Mouse (Mus musculus): ENCODE data around the gene Rhov. TPM values are rescaled to one million over a fixed set of nuclear protein-coding genes. Genes with fewer than 3 reads are reported as not detected.

Gene Rhov
- not detected in 2 replicates for polyA plus RNA-seq (2014; fragmentation: Nextera tagmentation; extraction: Ambion mirVana)

DNA sequence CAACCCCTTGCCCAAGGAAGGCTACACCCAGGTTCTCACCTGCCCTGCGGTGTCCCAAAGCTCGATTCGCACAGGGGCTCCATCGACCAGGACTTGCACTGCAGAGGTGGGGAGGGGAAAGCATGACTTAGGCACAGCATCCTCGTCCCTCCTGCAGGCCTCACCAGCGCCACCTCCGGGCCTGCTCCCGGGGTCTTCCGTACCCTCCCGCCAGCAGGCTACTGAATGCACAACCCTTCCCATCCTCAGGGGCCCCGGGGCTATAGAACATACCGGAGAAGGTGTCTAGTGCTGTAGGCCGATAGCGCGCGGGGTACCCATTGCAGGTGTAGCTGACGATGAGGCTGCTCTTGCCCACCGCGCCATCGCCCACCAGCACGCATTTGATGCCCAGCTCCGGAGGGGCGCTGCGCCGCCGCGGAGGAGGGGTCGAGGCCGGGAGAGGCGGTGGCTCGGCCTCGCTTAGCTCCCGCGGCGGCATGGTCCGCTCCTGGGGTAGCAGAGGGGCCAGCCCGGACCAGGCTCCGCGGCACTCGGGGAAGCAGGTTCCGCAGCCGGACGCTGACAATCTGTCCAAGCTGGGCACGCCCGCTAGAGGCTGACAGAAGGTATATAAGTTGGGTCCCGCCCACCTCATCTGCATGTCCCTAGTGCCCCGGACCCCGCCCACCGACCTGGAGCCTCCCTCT lies at the start of gene Rhov:
Gene Rhov, minus strand, starts transcription at position 630 of the 689 bp plus-strand sequence.
- ATAC-seq (replicated peaks; ENCODE audit: insufficient number of reproducible peaks, low FRiP score, low TSS enrichment) = no peak
- H3K27me3 ChIP-seq (ENCODE audit: control insufficient read depth, insufficient read depth, low read length) = peaks cover 15% of the 10 kb centered on the region
- peak within 1 kb of the TSS; percentile 69; the same call in 1 of the 2 replicates for H3K9ac ChIP-seq (ENCODE audit: low read depth, low read length)
- H3K27ac ChIP-seq (ENCODE audit: low read depth, low read length) = no peak within 1 kb of the TSS
- under 1% methylated on average over 48 of the region's 49 CpGs for WGBS (ENCODE audit: insufficient replicate concordance)
- peak within 1 kb of the TSS; percentile 64 for H3K4me3 ChIP-seq (ENCODE audit: low read depth, low read length)
- no peaks in the 10 kb centered on the region for H3K4me1 ChIP-seq (ENCODE audit: control insufficient read depth, insufficient read depth, low read length)
- H3K4me2 ChIP-seq = peak within 1 kb of the TSS; percentile 100
- no peaks in the 10 kb centered on the region for H3K9me3 ChIP-seq (replicated peaks; ENCODE audit: control insufficient read depth, low read length)
- no peaks in the 10 kb centered on the region for H3K36me3 ChIP-seq (ENCODE audit: control insufficient read depth, insufficient read depth, low read length)

DNA sequence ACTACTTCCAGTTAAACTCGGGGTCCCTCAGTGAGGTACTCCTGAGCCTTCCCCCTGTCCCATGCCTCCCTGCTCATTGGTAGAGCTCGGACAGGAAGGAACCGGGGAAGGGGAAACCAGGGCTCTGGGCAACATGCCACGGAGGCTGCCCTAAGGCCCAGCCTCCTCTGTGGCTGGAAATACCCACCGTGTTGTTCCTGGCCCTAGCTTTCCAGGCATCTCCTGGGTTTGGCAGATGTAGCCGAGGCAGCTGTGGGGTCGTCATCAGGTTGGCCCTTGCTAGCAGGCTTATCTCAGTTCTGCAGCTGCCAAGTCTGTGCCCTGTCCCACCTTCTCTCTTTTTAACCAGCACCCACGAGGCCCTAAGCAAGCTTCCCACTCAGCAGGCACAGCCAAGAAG lies 49.5 kb upstream of the Rhov start:
- Histone ChIP-seq H3K9ac (ENCODE audit: low read depth, low read length) (no peak overlapping the region), H3K27me3 (ENCODE audit: control insufficient read depth, insufficient read depth, low read length) (peaks cover 55% of the 10 kb centered on the region), H3K27ac (ENCODE audit: low read depth, low read length) (no peak overlapping the region), H3K4me2 (no peak overlapping the region), H3K4me3 (ENCODE audit: low read depth, low read length) (no peak overlapping the region), H3K9me3 (replicated peaks; ENCODE audit: control insufficient read depth, low read length) (no peaks in the 10 kb centered on the region), H3K4me1 (ENCODE audit: control insufficient read depth, insufficient read depth, low read length) (peaks cover 29% of the 10 kb centered on the region), H3K36me3 (ENCODE audit: control insufficient read depth, insufficient read depth, low read length) (no peaks in the 10 kb centered on the region)
- 44% methylated on average over 8 of the region's 8 CpGs for WGBS (ENCODE audit: insufficient replicate concordance)
- no peak for ATAC-seq (replicated peaks; ENCODE audit: insufficient number of reproducible peaks, low FRiP score, low TSS enrichment)

GRCm38 (mm10) chr2:119318043-119318710 lies 47.1 kb upstream of the Rhov start:
- WGBS (ENCODE audit: insufficient replicate concordance) = 58% methylated on average over 3 of the region's 3 CpGs
- Histone ChIP-seq H3K36me3 (ENCODE audit: control insufficient read depth, insufficient read depth, low read length) (no peaks in the 10 kb centered on the region), H3K4me2 (no peak overlapping the region), H3K9me3 (replicated peaks; ENCODE audit: control insufficient read depth, low read length) (no peaks in the 10 kb centered on the region), H3K27me3 (ENCODE audit: control insufficient read depth, insufficient read depth, low read length) (peaks cover 37% of the 10 kb centered on the region), H3K4me3 (ENCODE audit: low read depth, low read length) (no peak overlapping the region), H3K9ac (ENCODE audit: low read depth, low read length) (no peak overlapping the region), H3K4me1 (ENCODE audit: control insufficient read depth, insufficient read depth, low read length) (peaks cover 21% of the 10 kb centered on the region), H3K27ac (ENCODE audit: low read depth, low read length) (no peak overlapping the region)
- ATAC-seq (replicated peaks; ENCODE audit: insufficient number of reproducible peaks, low FRiP score, low TSS enrichment) = no peak

DNA sequence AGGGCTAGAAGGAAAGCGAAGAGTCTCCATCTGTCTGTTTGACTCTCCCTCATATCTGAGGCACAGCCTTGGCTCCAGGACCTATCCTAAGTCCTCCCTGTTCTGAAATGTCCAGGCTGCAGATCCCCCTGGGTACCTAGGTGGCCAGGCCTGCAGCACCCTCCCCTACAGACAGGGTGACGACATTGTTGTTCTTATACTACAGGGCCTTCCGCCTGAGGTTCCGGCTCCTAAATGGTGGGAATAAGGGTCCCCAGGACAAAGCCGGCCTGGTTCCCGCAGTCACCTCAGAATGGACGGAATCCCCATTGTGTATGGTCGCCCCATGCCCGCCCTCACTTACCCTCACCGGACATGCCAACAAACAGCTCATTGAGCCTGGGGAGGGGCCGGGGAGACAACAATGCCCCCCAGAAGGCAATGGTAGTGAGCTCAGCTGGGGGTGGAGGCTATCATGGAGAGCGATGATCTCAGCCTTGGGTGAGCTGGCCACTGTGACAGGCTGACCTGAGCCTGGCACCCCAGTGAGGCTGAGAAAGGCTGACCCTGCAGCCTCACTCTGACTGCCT lies 43.8 kb upstream of the Rhov start:
- Histone ChIP-seq H3K27me3 (ENCODE audit: control insufficient read depth, insufficient read depth, low read length) (peaks cover 7% of the 10 kb centered on the region; the same call in 1 of the 2 replicates), H3K9me3 (replicated peaks; ENCODE audit: control insufficient read depth, low read length) (no peaks in the 10 kb centered on the region), H3K4me2 (no peak overlapping the region), H3K4me1 (ENCODE audit: control insufficient read depth, insufficient read depth, low read length) (peaks cover 6% of the 10 kb centered on the region; the same call in 1 of the 2 replicates), H3K9ac (ENCODE audit: low read depth, low read length) (no peak overlapping the region), H3K4me3 (ENCODE audit: low read depth, low read length) (no peak overlapping the region), H3K27ac (ENCODE audit: low read depth, low read length) (no peak overlapping the region), H3K36me3 (ENCODE audit: control insufficient read depth, insufficient read depth, low read length) (no peaks in the 10 kb centered on the region)
- 64% methylated on average over 12 of the region's 12 CpGs for WGBS (ENCODE audit: insufficient replicate concordance)
- ATAC-seq (replicated peaks; ENCODE audit: insufficient number of reproducible peaks, low FRiP score, low TSS enrichment) = no peak; the same call in 1 of the 2 replicates

DNA sequence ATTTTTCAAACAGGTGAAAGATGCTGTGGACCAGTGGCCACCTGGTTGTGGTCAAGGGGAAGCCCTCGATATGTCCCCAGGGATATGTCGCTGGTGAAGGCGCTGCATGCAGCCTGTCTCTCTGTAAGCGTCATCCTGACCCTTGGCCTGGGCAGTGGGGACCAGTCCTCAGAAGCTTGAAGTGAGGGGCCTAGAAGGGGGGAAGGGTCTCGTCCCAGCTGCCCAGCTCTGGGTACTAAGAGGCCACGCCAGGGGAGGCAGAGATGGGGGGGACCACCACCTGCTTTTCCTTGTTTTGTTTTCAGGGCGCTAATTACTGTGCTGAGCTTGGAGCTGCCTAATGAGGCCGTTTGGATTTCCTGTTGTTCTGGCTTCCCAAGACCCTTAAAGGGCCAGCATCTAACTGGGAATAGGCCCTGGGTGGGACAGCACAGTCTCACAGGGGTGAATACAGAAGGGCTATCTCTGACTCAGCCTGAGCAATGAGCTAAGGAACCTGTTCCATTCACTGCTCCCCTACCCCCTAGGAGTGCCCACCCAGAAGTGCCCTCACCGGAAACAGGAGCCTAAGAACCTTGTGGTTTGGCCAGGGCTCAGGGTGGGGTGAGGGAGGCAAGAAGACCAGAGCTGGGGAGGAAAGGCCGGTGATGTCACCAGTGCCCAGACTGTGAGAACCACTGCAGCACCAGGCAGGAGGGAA lies 42.9 kb upstream of the Rhov start:
- no peak for ATAC-seq (replicated peaks; ENCODE audit: insufficient number of reproducible peaks, low FRiP score, low TSS enrichment)
- Histone ChIP-seq H3K9ac (ENCODE audit: low read depth, low read length) (no peak overlapping the region), H3K27ac (ENCODE audit: low read depth, low read length) (no peak overlapping the region), H3K4me3 (ENCODE audit: low read depth, low read length) (no peak overlapping the region), H3K4me1 (ENCODE audit: control insufficient read depth, insufficient read depth, low read length) (peaks cover 6% of the 10 kb centered on the region; the same call in 1 of the 2 replicates), H3K4me2 (no peak overlapping the region), H3K9me3 (replicated peaks; ENCODE audit: control insufficient read depth, low read length) (no peaks in the 10 kb centered on the region), H3K36me3 (ENCODE audit: control insufficient read depth, insufficient read depth, low read length) (no peaks in the 10 kb centered on the region), H3K27me3 (ENCODE audit: control insufficient read depth, insufficient read depth, low read length) (peaks cover 7% of the 10 kb centered on the region; the same call in 1 of the 2 replicates)
- WGBS (ENCODE audit: insufficient replicate concordance) = 31% methylated on average over 10 of the region's 10 CpGs

GRCm38 (mm10) chr2:119312380-119312958 lies 41.4 kb upstream of the Rhov start:
- Histone ChIP-seq H3K4me1 (ENCODE audit: control insufficient read depth, insufficient read depth, low read length) (peaks cover 6% of the 10 kb centered on the region; the same call in 1 of the 2 replicates), H3K4me2 (no peak overlapping the region), H3K9me3 (replicated peaks; ENCODE audit: control insufficient read depth, low read length) (no peaks in the 10 kb centered on the region), H3K27ac (ENCODE audit: low read depth, low read length) (no peak overlapping the region), H3K9ac (ENCODE audit: low read depth, low read length) (no peak overlapping the region), H3K27me3 (ENCODE audit: control insufficient read depth, insufficient read depth, low read length) (peaks cover 4% of the 10 kb centered on the region; the same call in 1 of the 2 replicates), H3K36me3 (ENCODE audit: control insufficient read depth, insufficient read depth, low read length) (no peaks in the 10 kb centered on the region), H3K4me3 (ENCODE audit: low read depth, low read length) (no peak overlapping the region)
- 63% methylated on average over 2 of the region's 2 CpGs for WGBS (ENCODE audit: insufficient replicate concordance)
- peak; percentile 20; the same call in 1 of the 2 replicates for ATAC-seq (replicated peaks; ENCODE audit: insufficient number of reproducible peaks, low FRiP score, low TSS enrichment)

- Histone ChIP-seq H3K27ac (ENCODE audit: low read depth, low read length) (peak overlapping the region; percentile 24; the same call in 1 of the 2 replicates), H3K9me3 (replicated peaks; ENCODE audit: control insufficient read depth, low read length) (no peaks in the 10 kb centered on the region), H3K4me2 (no peak overlapping the region), H3K4me3 (ENCODE audit: low read depth, low read length) (no peak overlapping the region), H3K9ac (ENCODE audit: low read depth, low read length) (no peak overlapping the region), H3K27me3 (ENCODE audit: control insufficient read depth, insufficient read depth, low read length) (peaks cover 4% of the 10 kb centered on the region; the same call in 1 of the 2 replicates), H3K36me3 (ENCODE audit: control insufficient read depth, insufficient read depth, low read length) (no peaks in the 10 kb centered on the region), H3K4me1 (ENCODE audit: control insufficient read depth, insufficient read depth, low read length) (peaks cover 6% of the 10 kb centered on the region; the same call in 1 of the 2 replicates)
- ATAC-seq (replicated peaks; ENCODE audit: insufficient number of reproducible peaks, low FRiP score, low TSS enrichment) = no peak
- WGBS (ENCODE audit: insufficient replicate concordance) = 39% methylated on average over 12 of the region's 12 CpGs
Observed at GRCm38 (mm10) chr2:119311544-119311943, 40.5 kb upstream of the Rhov start.

- Histone ChIP-seq H3K9me3 (replicated peaks; ENCODE audit: control insufficient read depth, low read length) (no peaks in the 10 kb centered on the region), H3K4me2 (no peak overlapping the region), H3K4me1 (ENCODE audit: control insufficient read depth, insufficient read depth, low read length) (peaks cover 29% of the 10 kb centered on the region), H3K36me3 (ENCODE audit: control insufficient read depth, insufficient read depth, low read length) (no peaks in the 10 kb centered on the region), H3K27ac (ENCODE audit: low read depth, low read length) (peak overlapping the region; percentile 6; the same call in 1 of the 2 replicates), H3K27me3 (ENCODE audit: control insufficient read depth, insufficient read depth, low read length) (no peaks in the 10 kb centered on the region), H3K9ac (ENCODE audit: low read depth, low read length) (no peak overlapping the region), H3K4me3 (ENCODE audit: low read depth, low read length) (no peak overlapping the region)
- 18% methylated on average over 3 of the region's 3 CpGs for WGBS (ENCODE audit: insufficient replicate concordance)
- ATAC-seq (replicated peaks; ENCODE audit: insufficient number of reproducible peaks, low FRiP score, low TSS enrichment) = 0 out of 2 replicates have a peak, but pooled peaks have one; percentile 18
Observed at GRCm38 (mm10) chr2:119304798-119305208, 33.7 kb upstream of the Rhov start.
